Mouse (Mus musculus) testis, adult 2 months (tissue): Measurements from ENCODE around the gene Sfxn1.

Experiments used
- CTCF ChIP-seq: fragments of 200-500 bp; IDR thresholded peaks from 2 replicates; pipeline ENCODE4 v1.5.1; 2012; ENCODE audit warnings: low read depth, mild to moderate bottlenecking, inconsistent platforms, low read length, moderate library complexity; ENCODE audit not compliant: control insufficient read depth, insufficient read depth, insufficient replicate concordance
- POLR2A ChIP-seq: fragments of 200-500 bp; IDR thresholded peaks from 2 replicates; pipeline ENCODE4 v1.6.1; 2012; ENCODE audit warnings: low read depth, mild to moderate bottlenecking, inconsistent platforms, low read length, moderate library complexity; ENCODE audit not compliant: control insufficient read depth

- TF ChIP-seq CTCF (no peak), POLR2A (no peak)
Measured at GRCm38 (mm10) chr13:54055448-54055861, 16.2 kb upstream of the Sfxn1 start, which contains the start of gene Drd1.
